Mouse (Mus musculus) cerebellum, postnatal 4 days (tissue): ENCODE data around the gene a.

Experiments used
- DNase-seq, 2 experiments: peaks; one replicate each; pipeline ENCODE4 v3.0.0; 2022; ENCODE audit warnings: low spot score in 2 of 2, mixed read lengths in 1 of 2

The a gene

DNA sequence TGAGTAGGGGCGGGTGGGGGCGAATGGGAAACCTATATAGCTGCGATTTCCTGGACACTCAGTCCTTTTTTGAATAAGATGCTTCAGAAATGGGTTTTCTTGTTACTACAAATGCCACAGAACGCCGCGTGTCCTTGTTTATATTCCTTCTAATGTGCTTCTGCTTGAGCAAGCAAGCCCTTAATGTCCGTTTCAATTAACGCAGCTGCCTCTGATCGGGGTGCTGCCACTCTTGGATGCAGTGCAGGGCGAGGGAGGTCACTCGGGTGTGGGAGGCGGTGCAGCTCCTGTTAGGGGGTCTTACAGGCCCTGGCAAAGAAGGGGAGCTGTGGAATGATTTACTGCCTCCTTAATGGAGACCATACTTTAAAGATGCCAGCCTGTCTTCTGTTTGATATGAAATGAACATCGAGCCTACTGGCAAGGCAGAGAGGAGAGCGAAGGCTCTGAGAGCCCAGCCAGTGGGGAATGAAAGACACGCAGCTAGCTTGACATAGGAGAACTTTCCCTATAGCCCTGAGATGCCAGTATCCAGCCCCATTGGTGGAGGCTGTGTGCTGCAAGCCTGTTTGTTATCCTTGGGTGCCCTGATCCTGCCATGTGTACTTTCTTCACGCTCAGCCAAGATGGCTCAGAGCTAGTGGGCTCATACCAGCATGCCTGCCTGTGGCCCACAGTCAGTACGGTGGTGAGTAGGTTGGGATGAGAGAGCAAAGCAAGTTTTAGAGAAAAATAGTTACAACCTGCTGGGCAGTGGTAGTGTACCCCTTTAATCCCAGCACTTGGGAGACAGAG, 8.1 kb upstream of the a start:
- DNase-seq, result no peak

DNA sequence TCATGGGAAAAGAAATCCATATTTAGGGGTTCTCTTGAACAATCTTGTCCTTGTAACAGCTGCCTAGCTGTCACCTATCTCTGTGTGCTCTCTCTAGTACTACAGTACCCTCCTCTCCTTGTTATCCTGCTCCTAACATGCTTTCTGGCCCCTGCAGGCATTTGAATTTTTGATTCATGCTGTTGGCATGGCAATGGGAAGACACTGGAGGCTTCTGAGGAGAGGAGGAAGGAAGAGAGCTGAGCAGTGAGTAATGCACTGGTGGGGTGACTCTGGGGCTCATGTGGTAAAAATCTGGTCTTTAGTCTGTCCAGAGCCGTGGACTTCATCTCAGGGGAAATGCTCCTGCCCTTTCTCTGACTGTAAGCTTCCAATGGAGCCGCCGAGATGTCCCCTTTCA, 5.9 kb upstream of the a start:
- DNase-seq, result no peak

DNA sequence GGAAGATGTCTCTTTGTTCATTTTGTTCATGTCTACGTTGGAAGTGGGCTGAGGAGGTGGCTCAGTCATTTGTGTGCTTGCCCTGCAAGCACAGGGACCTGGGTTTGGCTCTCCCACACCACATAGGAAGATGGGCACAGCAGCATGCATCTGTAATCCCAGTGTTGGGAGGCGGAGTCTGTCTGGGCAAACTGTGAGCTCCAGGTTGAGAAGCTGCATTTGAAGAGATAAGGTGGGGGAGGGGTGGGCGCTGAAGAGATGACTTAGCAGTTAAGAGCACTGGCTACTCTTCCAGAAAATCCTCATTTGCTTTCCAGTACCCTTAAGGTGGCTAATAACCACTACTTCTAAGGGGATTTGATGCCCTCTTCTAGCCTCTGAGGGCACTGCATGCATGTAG, 5.0 kb upstream of the a start:
- DNase-seq, result no peak

DNA sequence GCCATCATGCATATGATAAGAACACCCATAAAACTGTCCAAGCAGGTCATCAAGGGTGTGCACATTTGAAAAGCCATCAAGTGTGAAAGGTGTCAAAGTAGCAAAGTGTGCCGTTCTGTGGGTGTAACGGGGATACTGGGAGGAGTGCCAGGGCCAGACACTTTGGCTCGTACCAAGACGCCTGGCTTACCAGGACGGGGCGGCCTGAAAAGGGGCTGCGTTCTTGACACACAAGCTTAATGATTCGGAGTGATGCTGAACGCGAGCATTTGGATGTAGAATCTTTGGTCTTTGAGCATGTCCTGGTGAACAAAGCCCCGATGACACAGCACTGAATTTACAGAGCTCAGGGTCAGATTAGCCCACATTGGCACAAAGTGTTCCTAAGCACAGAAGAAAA, 4.4 kb upstream of the a start:
- DNase-seq, result no peak

DNA sequence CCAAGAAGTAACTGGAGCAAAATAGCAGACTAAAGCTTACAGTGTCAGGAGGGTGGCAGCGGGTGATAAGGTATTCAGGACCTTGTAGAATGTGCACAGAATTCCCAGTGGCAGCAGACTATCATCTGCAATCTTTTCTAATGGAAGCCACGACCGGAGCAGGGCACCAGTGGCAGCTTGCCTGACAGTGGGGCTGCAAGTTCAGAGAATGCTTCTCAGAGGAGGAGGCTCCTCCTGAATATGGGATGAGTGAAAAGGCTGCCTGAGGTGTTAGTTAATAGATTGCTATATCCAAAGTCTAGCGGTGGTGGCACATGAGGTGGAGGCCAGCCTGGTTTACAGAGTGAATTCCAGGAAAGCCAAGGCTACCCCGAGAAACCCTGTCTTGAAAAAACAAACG, 1.8 kb upstream of the a start:
- no peak for DNase-seq

DNA sequence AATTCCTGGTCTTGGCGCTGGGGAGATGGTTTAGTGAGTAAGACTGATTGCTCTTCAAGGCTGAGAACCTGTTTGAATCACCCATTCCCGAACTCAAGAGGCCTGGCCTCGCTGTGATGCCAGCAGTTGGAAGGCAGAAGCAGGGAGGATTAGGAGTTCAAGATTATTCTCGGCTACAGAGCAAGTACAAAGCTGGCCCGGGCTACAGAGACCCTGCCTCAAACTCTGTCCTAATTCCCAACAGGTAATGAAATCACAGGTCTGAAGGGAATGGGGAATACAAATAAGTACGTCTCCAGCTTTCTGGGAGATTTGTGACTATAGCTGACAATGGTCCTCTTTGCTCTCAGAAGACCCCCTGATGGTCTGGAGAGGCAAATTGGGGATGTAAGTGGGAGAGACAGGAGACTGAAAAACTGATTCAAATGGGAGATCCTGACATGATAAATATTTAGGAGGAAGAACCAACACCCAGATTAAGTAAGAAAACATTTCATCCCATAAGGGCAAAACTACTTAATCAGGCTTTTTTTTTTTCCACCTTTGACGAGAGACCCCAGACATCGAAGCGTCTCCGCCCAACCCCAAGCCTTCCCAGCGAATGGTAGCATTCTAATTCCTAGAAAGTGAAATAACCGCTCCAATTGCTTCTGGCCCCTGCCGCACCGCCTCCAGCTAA, 1.1 kb upstream of the a start:
- no peak for DNase-seq

DNA sequence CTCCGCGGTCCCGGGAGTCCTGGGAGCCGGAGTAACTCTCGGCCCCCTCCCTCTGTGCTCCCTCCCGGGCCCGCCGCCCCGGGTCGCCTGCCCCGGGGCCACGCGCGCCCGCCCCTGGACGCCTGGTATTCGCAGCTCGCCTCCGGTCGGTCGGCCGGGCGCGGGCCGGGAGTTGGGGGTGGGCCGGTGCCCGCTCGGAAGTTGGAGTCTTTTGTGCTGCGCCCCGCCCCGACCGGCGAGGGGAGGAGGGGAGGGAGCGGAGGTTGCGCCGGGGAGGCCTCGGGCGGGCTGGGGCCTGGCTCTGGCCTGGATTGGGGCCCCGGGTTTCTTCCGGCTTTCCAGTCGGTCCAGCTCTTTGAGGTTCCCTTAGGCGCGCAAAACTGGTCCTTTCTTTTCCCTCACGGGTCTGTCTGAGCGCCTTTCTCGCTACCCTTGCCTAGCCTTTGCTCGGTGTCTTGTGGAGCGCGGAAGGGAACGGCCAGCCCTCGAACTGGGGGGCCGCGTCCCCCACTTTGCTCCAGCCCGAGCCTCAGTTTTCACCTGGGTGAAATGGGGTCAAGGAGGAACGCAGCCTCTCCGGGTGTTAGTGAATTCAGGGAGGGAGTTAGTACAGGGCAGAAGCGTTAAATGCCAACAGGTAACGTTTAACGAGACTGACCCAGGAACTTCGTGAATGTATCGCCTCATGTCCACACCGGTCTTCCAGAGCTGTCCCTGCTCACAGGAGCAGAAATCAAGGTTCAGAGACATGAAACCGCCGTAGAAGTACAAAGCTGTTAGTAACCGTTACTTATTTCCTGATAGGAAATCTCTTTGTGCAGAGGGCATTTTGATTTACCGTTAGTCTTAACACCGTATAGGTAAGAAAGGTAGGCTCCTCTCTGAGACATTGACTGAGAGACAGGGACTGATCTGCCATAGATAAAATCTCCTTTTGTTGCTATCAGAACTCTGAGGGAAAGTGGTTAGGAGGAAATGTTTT, 750 bp downstream of the a start:
- peak; percentile 25 to 63 for DNase-seq

DNA sequence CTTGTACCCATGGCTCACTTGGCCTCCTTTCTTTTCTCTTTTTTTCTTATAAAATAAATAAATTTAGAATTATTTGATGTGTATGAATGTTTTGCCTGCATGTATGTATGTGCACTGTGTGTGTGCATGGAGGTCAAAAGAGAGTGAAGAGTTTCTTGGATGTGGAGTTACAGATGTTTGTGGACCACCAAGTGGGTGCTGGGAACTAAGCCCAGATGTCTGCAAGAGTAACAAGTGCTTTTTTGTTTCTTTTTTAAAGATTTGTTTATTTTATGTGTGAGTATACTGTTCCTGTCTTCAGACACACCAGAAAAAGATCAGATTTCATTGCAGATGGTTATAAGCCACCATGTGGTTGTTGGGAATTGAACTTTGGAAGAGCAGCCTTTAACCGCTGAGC, 12.2 kb downstream of the a start:
- no peak for DNase-seq

DNA sequence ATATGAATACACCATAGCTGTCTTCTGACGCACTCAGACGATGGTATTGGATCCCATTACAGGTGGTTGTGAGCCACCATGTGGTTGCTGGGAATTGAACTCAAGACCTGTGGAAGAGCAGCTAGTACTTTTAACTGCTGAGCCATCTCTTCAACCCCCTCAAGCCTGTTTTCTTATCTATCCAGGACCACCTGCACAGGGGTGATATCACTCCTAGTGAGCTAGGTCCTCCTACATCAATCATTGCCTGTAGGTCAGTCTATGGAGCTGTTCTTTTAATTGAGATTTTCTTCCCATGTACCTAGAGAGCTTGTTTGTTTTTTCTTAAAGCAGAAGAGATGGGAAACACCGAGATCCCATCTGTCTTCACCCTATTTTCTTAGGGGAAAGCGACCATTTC, 12.6 kb downstream of the a start:
- DNase-seq, result no peak

DNA sequence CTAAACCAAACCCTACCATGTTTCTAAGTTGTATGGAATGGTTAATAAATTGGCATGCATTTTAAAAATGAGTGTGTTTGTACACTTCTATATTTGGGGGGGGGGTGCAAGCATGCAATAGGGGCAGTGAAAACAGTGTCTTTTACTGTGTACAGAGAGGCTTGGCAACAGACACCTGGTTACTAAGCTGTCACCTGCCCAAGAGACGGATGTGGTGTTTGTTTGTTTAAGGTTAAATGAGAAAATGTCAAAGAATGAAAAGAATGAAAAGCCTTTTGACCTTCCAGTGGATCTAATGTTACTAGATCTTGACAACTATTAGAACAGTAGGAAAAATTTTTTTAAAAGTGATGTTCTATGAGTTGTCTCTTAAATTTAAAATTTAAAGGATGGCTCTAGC, 16.5 kb downstream of the a start:
- no peak for DNase-seq

DNA sequence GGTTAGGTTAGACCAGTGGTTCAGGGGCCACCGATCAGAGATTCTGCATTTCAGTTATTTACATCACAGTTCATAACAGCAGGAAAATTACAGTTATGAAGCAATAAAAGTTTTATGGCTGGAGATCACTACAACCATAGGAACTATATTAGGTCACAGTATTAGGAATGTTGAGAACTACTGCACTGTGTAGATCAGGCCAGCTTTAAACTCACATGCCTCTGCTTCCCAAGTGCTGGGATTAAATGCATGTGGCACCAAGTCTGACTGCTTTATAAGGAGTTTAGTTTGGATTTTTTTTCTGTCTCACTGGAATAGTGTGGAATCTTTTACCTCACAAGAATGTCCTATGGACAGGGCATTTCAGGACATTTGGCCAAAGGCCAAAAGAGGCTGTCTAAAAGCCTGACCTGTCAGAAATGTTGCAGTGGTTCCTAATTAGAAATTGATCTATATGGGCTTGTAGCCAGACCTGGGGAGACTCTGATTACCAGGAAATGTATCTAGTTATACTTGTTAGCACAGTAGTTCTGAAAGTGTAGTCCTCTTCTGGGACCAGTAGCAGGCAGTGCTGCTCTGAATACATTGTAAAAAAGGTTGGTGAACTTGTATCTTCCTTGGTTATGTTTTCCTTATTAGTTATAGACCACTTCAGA, 18.0 kb downstream of the a start:
- no peak for DNase-seq

DNA sequence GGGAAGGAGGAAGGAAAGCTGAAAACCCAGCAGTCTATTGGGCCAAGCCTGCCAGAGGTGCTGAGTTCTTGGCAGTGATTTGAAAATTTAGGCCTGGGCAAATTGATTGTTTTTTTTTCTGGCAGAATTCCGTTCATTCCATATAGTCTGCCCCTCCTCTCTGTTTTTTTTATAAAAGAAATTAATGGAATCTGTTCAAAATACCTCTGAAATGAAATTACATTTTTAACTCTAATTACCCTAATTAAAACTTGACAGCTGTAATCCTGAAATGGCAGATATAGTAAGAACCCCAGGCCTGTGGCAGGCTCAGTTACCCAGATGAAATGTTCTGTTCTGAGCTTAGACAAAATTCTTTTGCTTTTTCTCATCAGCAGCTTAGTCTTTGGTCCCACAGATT, 19.6 kb downstream of the a start:
- DNase-seq, result no peak

DNA sequence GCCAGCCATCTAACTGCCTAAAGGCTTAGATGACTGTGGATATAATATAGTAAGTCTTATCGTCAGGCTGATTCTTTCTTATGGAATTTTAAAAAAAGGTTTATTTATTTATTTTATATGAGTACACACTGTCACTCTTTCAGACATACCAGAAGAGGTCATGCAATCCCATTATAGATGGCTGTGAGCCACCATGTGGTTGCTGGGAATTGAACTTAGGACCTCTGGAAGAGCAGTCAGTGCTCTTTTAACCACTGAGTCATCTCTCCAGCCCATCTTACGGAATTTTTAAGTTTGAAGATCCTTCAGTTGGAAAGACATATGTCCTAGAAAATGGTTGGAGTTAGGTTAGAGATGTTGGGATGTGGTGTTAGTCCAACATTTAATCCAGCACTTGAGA, 22.2 kb downstream of the a start:
- no peak for DNase-seq

DNA sequence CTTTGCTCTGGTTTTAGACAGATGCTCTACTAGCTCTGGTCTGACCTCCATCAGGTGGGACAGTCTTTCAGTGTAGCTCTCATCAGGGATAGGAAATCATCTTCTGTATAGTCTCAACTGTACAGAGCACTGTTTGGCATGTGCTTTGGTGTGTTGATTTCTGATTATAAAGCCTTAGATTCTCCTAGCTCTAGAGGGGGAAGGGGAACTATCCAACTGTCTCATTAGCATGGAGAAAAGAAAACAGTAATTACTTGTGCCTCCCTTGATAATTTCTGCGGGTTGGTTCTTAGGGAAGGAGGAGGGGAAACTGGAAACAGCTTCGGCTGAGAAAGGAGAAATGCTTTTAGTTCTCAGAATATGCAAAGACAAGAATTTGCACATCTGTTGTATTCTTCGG, 25.9 kb downstream of the a start:
- no peak for DNase-seq

DNA sequence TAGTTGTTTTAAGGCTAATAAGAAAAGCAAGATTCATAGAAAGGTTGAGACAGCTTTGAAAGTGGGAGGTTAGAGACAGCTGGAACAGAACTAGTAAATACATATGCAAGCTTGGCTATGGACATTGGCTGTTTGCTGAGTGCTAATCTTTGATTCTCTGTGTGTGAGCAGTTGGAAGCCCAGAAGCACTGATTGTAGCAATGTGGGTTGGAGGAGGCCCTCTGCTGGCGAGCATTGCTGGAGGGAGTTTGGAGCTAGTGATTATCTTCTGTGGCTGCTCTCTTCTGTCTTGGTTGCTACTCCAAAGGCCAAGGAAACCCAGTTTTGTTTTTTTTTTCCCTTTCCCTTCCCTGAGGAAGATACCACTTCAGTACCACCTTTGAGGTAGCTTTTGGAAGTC, 26.6 kb downstream of the a start:
- peak in 1 of 2 experiments; percentile 36 for DNase-seq

DNA sequence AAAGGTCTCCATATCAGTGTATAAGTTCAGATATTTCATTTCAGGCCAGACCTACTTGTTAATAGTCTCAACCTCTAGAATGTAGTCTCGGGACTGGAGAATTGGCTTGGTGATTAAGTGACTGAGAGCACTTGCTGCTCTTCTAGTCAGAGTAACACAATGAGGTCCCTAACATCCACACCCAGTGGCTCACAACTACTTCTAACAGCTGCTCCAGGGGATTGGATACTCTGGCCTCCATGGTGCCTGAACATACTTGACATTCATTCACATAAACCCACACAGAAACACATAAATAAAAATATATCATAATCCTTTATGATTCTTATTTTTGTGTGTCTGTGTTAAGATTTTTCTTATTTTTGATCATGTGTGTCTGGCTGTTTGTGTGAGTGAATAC, 27.4 kb downstream of the a start:
- no peak for DNase-seq

DNA sequence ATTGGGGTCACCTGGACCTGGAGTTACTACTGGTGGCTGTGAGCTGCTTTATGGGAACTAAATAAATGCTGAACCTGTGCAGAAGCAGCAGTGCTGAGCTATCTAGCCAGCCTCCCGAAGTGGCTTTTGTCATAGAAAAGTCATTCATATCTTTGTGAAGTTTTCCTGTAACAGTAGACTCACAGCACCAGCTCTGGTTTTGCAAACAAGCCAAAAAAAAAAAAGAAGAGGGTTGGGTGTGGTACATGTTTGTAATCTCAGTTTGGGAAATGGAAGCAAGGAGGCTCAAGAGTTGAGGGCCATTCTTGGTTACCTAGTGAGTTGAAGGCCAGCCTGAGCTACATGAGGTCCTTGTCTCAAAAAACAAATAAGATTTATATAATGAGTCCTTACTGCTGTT, 29.1 kb downstream of the a start:
- DNase-seq, result no peak

DNA sequence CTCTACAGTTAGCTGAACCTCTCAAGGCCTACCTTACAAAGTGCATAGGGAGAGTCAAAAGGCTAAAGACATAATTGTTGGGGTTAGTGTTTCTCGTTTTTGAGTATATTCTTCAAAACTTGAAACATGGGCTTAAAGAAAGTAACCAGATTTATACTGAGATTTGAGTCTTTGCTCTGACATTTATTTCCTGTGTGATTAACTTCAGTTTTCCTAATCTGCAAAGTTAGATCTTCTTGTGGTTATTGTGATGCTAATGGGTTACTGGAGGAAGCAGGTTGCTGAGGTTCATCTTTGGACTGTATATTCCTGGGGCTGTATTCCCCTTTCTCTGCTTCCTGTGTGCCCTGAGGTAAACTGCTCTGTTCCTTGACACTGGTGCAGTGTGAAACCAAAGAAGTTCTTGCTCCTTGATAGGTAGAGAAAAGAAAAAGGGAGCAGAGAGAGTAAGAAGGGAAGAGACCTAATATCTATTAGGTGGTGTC, 34.9 kb downstream of the a start:
- no peak for DNase-seq

DNA sequence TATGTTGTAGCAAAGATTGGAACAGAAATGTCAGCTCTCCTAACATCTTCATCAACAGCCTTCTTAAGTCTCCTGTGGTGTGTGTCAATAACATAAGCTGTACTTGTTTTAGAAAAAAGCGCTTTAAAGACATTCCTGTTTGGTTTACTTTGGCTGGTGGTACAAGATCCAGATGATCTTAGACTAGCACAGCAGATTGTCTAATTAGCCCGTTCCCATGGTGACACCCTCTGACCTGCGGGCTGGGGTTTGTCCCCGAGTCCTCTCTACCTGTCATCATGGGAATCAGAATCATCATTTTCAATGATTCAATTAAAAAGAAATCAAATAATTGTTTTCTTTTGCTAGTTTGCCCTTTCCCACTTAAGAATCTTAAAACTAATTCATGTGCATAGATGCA, 36.3 kb downstream of the a start:
- no peak for DNase-seq

DNA sequence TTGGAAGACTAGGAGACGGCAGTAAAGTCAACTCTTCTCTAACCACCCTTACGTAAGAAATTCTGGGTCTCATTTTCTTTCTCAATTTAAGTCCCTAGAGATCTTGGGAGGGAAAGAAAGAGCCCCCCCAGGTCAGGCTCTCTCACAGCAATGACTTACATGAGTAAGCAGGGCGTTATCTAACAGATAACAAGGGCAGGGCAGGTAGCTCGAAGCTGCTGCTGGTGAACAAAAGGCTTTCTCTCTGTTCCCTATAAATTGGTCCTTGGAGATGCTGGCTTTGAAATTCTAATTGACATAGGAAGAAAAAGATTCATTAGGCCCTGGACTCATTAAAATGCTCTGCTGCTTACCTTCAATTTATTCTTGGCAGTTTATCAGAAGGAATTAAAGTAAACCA, 41.3 kb downstream of the a start:
- DNase-seq, result no peak

DNA sequence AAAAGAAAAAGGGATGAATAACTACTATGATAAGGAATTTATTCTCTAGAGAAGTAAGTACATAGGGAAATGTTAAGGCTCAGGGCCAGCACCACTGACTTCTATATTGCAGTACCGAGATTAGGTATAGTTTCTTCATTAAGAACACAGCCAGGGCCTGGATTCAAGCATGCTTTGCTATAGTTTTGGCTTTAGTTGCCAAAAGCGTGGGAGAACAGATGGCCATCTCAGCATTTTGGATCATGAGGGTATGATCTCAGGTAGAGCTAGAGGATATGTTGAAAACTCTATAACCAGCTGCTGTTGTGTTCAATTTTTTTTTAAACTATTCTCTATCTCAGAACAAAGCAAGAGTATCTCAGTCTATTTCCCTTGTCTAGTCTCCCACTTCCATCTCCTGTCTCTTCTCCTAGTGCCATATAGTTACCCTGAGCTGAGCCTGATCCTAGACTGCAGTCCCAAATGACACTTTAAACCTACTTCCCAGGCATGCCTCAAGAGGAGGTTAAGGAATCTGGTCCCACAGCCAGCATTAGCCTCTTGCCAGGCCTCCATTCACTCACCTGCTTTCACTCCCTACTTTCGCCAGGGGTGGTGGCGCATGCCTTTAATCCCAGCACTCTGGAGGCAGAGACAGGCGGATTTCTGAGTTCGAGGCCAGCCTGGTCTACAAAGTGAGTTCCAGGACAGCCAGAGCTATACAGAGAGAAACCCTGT, 43.1 kb downstream of the a start:
- no peak for DNase-seq
